Mouse (Mus musculus) B cell, adult 2 months (primary cell): ENCODE measurements around the gene Crim1.
"Not testable (repeated sequence)": the region's sequence is repeated elsewhere in the genome, so short reads cannot be mapped to it uniquely, and the experiment has no call there.

Source experiments
- DNase-seq, 2 experiments: peaks; one replicate each; pipeline ENCODE4 v3.0.0; 2022

The Crim1 gene

DNA sequence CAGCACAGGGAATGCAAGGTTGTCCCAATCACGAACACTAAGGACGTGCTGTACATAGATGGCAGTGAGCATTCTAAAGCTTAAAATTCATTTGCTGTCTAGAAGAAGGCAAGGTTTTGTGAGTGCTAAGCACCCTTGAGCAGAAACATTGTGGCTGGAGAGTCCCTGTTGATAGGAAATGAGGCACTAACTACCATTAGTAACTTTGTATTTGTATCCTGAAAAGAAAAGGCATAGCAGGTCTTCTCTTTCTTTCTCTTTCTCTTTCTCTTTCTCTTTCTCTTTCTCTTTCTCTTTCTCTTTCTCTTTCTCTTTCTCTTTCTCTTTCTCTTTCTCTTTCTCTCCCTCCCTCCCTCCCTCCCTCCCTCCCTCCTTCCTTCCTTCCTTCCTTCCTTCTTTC, 53.5 kb downstream of the Crim1 start:
- DNase-seq: not testable (repeated sequence)

DNA sequence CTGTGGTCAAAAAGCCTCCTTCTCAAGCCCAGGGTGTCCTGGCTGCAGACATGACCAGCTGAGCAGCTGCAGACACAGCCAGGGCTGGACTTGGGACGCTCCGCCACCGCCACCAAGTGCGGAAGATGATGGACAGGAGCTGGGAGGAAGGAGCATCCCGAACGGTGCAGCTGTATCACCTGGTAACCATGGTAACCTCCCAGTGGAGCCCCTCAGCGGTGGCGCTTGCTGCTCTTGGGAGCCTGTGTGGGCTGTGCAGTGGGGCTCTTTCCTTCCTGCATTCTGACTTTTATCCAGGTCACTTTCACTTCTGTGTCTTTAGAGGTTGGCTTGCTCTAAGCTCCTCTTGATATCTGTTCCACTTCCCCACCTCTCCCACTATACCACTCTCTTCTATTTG, 54.2 kb downstream of the Crim1 start:
- no peak for DNase-seq

DNA sequence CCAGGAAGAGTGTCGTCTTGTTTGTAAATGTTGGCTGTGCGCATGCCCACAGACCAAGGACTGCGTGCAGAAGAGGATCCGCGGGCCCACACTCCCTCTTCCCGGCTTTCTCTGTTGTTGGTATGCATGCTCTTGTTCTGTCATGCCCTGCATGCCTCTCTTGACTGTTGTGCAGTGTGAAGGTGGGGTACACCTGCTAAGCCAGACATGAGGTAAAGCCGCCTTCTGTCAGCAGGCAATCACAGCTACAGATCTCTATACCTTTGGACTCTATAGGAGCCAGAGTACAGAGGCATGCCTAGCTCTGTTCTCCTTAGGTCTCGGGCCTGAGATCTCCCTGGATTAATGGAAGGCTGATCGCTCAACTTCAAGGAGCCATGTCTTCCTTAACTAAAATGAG, 55.7 kb downstream of the Crim1 start:
- no peak for DNase-seq

DNA sequence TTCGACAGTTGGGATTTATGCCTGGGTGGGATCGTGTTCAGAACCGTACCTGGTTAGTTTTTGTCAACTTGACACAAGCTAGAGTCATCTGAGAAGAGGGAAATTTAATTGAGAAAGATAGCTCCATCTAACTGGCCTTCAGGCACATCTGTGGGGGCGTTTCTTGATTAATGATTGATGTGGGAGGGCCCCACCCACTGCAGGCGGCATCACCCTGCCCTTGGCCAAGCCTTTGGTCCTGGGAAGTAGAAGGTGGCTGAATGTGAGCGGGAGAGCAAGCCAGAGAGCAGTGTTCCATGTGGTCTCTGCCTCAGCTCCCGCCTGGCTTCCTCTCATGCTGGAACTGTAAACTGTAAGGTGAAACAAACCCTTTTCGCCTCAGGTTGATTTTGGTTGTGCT, 56.5 kb downstream of the Crim1 start:
- no peak for DNase-seq

DNA sequence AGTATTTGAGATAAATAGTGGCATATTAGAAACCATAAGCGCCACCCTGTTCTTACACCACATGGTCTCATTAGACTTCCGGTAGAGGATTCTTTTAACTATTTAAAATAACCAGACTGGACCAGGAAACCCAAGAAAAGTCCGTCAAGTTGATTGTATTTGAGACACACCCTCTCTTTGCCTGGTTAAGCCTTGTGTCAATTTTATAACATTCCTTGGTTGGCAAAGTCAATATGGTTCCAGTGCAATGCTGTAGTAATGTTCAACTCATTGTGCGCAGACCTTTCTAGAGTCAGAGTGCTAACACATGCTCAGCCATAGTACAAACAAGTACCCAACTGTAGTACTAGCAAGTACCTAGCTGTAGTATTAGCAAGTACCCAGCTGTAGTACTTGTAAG, 61.6 kb downstream of the Crim1 start:
- no peak for DNase-seq

DNA sequence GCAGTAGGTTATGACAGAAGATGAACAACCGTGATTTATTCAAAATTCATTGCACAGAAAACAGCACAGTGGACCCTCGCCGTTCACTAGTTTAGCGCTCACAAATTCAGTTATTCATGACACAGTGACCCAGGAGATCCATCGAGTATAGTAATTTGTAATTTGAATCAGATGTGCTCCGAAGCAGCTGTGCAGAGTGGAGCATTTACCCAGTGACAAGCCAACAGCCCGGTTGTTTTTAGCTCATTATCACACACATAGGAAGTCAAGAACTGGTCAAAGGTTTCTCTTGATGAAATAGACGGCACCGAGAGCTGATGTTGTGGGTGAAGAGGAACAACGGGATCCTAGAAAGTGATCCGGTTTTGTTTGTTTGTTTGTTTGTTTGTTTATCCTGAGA, 64.1 kb downstream of the Crim1 start:
- DNase-seq: no peak

DNA sequence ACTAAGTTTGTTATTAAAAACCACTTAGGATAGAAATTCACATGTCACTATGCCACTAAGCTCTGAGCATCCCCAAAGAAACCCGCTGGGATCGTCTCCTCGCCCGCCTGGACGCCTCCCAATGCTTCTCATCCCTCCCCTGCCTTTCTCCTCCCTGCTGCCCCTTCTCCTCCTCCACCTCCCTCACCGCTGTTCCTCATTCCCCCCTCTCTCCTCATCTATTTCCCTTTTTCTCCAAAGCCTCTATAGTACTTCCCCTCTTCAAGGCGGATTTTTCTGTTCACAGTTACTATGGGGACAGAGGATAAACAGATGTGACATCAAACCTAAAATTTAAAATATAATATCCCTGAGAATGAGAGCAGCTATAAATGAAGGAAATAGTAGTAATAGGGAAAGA, 65.1 kb downstream of the Crim1 start:
- DNase-seq: no peak

DNA sequence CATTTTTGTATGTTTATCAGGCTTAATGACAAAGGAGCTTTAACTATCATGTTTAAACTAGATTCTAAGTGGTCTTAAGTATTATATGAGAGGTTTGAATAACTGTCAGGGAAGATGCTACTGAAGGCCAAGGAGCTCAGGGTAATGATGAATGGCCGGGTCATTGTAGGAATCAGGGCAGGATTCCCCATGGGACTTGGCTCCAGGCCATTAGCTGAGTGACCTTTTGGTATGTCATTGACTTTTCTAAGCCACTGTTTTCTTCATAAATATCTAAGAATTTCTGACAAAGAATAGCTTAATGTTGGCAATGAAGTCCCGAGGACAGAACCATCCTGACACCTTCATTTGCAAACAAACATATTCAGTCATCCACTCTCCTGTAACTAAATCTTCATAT, 66.2 kb downstream of the Crim1 start:
- DNase-seq: no peak

DNA sequence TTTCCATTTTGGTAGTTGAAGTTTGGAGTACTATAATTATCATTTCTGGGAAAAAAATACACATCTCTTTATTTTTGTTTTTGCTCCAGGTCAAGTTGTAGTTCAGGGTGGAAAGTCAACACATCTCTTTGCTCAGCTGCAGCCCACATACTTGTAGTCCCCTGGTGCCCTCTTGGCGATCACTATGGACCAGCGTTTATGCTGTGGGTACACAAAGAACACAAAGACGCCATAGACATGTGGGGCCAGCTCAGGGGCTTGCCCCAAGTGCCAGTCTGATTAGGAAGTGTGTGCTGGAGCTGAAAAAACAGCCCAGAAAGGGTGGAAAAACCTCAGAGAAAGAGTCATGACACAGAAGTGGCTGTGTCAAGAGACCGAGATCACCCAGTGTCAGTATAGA, 68.5 kb downstream of the Crim1 start:
- no peak for DNase-seq

DNA sequence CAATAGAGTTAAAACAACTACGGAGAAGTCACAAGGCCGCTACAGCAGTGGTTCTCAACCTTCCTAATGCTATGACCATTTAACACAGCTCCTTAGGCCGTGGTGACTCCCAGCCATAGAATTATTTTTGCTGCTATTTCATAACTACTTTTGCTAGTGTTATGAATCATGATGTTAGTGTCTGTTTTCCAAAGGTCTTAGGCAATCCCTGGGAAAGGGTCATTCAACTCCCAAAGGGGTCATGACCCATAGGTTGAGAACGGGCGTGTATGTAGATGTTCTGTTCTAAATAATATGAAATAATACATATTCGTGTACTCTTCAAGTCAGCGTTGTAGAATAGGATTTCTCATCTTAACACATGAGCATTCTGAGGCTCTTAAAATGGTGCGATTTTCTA, 69.3 kb downstream of the Crim1 start:
- no peak for DNase-seq

DNA sequence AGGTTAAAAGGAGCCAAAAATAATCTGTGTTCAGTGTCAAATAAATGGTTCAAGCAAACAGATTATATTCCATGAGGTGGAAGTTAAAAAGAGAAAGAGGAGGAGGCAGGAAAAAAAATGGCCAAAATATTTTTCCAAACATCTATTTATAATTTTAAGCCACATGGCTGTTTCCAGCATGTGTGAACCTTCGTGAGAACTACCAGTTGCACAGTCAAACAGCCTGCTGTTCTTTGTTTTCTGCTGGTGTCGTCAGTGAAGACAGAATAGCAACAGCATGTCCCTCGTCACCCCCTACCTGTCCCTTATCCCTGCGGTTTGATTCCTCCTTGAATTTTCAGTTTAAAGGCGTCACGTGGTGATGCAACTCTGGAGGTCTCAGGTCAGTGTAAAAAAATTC, 70.0 kb downstream of the Crim1 start:
- DNase-seq: no peak

DNA sequence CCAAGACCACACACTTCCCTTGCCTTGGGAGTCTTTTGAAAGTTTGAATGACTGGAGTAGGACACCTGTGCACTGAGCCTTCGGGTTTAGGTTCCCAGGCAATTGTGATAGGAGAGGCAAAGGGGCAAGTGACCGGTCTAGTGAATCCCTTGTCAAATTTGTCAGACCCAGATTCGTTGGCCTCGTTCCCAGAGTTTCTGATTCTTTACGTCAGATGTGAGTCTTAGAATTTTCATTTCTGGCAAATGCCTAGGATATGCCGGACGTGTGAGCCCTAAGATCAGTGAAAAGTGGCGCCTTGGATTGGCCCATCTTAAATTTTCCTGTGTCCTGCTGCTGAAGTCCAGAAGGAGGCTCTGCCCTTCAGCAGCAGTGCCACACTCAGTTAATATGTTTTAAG, 71.7 kb downstream of the Crim1 start:
- DNase-seq: no peak

DNA sequence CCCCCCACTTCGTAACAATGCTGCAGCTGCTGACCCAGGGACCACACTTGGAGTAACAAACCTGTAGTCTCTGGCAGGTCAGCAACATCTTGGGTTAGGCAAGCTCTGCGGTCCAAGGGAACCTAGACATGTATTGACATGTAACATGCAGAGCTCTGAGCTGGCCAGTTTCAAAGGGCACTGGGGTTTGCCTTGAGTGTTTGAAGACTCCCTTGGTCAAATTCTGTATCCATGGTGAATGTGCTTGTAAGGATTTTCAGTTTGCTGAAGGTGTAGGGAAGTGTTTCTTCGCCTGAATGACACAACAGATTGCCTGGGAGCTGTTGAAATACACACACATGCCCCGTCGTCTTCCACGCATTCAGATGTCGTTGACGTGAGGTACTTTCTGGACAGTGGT, 72.1 kb downstream of the Crim1 start:
- DNase-seq: no peak

DNA sequence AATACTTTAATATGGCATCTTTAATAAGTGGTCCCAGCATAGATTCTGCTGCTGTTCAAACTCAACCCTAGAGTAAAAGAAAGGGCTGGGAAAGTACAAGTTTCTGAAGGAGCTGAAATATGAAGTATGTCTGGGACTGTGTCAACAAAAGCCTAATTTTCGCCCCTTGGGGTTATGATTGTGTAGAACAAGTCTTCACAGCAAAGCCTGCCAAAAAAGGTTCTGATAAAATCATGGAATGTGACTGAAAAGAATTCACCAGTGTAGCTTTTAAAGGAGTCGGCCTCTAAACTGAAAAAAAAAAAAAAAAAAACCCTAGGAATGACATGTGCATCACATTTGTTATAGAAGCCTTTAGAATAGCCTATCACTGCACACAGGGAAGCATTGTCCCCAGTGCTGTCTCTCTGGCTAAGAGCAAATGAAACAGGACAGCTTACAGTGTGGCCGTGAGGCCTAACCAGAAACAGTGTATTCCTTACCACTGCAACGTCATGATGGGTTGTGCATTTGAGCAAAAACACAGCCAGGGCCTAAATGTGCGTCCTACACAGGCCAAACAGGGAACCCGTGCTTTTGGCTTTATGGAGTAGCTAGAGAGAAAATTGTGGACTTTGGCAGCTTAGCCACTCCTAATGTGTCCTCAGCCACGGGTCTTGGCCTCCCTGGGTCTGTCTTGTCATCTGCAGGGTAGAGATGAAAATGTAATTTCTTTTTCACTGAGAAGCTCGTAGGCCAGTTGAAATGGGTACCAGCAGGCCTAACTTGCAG, 72.8 kb downstream of the Crim1 start:
- DNase-seq: no peak

DNA sequence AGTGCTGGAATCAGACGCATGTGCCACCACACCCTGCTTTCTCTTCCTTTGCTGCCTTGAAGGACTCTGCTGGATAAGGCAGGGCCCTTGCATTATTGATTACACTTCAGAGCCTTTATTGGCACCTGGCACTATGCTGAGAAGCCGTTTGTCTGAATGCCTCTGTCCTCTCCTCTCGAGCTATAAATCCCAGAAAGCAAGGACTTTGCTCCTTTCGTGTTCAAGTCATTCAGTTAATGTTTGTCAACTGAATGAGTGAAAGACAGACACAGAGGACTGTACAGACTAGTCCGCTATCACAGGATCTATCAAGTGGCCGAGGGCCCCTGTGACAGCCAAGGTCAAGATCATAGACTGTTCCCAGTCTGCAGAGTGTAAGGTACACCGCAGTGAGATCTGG, 73.8 kb downstream of the Crim1 start:
- DNase-seq: no peak

DNA sequence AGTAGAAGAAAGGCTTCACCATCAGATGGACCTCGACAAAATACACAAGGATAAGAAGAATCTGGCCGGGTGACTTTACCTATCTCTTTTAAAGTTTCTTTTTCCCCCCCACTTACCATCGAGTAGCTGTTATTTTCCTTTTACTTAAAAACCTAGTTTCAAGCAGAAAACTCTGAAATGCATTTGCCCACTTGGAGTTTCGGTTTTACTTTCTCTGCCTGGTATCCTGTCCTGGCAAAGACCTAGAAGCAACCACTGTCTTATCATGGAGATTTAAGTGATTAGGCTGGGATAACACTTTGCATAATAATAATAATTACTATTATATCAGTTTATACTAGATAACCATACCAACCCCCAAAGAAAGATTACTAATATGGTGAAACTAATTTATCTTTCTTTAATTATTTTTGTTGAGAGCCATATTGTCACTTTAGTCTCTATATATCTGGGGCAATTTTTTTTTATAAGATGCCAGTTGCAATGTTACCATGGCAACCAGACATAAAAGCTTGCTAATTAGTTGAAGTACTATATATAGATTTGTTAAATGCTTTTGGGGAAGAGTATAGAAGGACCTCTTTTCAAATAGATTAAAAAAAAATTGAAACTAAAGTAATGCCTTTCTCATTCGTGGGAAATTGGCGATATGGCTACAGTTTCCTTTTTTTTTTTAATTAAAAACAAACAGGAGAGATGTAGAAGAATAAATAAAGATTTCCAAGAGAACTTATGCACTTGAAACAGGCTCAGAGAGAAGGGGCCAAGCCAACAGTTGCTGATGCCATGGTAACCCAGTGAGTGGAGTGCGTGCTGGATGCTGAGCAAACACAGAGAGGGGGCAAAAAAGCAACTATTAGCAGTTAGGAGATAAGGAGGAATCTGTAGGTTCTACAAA, 74.8 kb downstream of the Crim1 start:
- no peak for DNase-seq

DNA sequence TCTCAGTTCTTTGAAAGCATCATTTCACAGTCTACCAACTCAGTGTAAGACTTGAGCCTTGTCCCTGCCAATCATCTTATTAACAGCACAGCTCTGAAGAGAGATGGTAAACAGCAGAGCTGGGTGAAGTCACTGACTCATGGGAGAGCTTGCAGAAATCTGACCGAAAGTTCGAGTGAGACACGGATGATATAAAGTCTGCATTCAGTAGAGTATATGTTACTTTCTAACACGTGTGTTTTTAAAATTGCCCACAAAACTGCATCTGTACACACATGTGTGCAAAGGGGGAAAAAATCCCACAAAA, 75.4 kb downstream of the Crim1 start:
- DNase-seq: no peak

DNA sequence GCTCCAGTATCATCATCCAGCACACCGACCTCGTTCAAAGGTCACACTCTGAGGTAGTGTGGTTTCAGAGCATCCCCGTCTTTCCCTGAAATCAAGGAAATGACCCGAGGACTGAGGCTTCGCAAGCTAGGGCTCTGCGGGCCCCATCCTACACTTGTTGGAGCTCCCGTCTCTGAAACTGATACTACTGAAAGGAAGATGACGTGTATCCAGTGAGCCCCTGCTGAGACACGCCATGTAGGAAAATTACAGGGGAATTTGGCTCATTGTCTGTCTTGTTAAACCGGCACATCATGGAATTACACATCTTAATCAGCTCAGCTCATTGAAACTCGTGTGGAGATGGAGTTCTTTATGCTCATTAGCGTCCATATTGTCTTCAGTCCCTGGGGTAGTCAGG, 79.1 kb downstream of the Crim1 start:
- DNase-seq: no peak

DNA sequence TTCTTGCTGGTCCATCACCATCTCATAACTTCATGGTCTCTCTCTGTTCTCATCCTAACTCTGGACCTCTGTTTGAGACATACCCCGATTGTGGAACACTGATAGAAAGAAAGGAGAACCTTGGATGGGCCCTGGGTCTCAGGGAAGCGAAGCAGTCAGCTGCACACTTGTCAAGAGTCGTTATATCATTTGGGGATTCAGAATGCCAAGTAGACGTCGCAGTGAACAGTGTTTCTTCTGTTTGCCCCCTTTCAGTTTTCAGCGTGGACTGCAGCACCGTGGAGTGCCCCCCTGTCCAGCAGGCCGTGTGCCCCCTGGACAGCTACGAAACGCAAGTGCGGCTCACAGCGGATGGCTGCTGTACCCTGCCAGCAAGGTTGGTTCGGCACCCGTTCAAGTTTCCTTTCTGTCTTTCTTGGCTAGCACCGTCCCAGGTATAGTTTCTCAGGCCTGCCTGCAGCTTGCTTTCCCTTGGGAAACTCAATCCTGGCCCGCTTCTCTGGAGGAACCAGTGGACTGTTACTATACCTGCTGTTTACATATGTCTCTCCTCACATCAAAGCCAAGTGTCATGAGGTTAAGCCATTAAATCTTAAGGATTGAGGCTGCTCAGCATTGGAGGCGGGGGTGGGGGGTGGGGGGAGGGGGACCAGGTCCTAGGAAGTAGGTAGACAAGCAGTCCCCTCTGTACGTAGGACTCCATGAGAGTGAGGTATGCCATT, 81.1 kb downstream of the Crim1 start:
- DNase-seq: no peak

DNA sequence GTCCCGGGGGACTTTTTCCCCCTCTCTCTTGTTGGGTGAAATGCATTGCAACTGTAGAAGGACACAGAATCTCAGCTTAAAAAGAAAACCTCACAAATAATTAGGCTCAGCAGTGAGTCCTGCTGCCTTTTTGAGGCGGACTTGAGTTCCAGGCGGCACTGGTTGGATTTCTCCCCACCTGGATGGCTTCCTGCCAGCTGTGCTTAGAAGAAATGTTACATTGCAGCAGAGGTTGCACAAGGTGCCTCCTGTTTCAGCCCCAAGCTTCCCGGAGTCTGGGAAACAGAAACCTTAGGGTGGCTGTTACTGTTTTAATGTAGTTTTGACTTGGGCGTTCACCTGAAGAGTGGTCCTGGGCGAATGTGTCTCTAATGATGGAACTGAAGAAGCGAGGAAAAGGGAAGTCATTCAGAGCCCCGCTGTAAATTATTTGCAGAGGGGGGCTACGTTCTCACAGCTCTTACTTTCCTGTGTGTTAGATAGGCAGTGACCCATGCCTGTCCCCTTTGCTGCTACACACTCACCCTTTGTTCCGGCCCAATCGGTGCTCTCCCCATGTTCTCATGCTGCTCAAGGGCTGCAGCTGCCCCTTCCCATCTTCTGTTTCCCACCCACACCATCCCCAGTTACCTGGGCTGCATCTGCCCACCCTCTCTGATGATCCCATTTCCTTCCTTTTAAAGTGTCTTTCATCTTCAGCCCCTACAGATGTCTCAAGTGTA, 83.4 kb downstream of the Crim1 start:
- DNase-seq: no peak

DNA sequence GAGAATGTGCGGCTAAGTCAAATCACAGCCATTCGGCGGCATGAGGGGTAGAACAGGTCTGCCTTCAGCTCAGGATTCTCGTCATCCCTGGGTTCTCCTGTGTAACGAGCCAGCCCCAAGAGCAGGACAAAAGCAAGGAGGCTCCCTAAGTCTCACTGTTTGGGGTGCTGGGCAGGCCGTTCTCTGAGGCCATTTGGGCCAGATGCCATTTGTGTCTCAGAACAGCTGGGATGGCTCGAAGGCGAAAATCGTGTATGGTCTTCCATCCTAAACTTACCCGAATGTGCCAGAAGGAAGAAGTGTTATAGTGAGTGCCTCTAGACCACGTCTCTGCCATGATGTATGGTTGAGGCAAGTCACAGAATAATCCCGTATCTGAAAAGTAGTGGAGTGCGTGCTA, 86.0 kb downstream of the Crim1 start:
- DNase-seq: no peak

DNA sequence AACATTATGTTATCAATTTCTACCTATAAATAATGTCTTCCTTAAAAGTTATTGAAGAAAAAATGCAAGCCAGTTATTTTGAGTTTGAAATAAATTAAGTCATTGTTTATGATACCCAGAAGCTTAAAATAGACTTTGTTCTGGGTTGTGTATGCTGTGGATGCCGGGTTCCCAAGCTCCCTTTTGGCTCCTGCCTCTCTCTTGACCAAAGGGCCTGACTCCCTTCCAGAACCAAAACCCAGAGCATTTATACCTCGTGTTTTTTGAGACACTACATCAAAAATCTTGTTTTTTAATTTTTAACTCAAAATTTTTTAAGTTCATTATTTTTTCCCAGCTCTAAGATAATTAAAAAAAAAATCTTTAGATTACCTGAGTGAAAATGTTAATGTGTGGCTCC, 87.3 kb downstream of the Crim1 start:
- DNase-seq: no peak

DNA sequence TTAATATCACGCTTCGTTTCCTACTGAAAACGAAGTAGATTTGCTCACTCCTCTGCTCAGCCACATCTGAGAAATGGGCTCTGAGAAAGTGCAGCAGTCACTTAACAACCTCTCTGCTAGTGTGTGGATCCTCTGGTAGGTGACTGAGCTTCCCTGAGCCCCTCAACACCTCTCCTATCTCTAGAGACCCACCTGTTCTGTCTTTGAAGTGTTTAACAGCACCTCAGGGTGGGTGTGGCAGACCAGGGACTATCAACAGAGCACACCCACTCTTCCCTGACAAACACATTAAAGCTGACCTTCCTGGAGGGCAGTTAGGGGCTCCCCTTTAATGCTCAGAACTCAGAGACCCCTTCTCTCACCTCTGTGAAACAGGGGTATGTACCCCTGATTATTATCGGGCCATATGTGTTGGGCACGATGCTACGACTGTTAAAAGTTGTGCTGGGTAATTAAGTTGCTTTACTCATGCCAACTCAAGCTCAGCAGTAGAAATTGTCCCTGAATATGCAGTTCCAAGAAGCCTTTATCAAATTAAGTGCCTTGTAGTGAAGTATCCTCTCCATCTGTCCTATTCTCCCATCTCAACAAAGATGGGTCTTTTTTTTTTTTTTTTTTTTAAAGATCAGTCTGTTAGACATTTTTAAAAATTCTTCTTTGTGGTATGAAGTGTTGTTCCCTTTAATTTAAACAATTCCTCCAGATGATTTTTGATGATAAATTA, 90.3 kb downstream of the Crim1 start:
- no peak for DNase-seq
